8 mouse cellular contexts compared by ENCODE assay signal in the genomic region with DNA sequence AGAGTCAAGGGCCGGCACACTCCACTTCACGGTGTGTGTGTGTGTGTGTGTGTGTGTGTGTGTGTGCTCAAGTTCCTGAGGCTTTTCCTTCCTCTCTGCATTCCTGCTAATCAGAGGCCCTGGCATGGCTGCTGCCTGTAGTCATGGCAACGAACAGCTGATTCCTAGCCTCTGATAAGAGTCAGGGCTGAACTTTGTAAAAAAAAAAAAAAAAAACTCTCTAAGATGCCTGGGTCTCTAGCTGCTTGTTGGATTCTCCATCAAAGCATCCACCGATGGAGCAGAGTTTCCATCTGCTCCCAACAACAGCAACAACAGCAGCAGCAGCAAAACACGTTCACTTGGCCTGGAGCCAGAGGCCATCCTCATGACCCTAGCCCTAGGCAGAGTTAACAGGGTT.
A peak's percentile ranks its signal among the peaks of the same experiment; 100 is the strongest.
DNase-seq lines count a peak whose midpoint lies in the region; ATAC-seq and TF ChIP-seq lines count a peak whose summit lies in the region.
"Had no signal": no experiment of that assay in that cellular context is flagged by ENCODE, and none has a peak within 500 bp of the region (broad histone marks: within the 10 kb centered on the region; RNA-seq: fewer than 3 reads in every experiment).

No protein-coding gene starts in this region.

- DNase-seq in embryo, embryonic 10 days (ENCODE audit: low spot score): peak; percentile 86
- peak; percentile 74 for DNase-seq in forebrain, postnatal 0 days
- DNase-seq in kidney, adult 2 months: peak; percentile 83
- DNase-seq in lung, postnatal 36 days: peak; percentile 63
- no peak for DNase-seq in spleen, adult 18-20 months
- DNase-seq in thymus, postnatal 4 days: no peak
- DNase-seq in T-cell, adult 2 months (ENCODE audit: low spot score): no peak

- 13% methylated on average over 5 of the region's 5 CpGs for WGBS in forebrain, postnatal 0 days
- WGBS in kidney, adult 2 months: 11% methylated on average over 5 of the region's 5 CpGs

- H3K9ac ChIP-seq in forebrain, postnatal 0 days: no peak overlapping the region
- H3K9ac ChIP-seq: liver, embryonic 14.5 days had no signal

- H3K4me3 ChIP-seq in forebrain, postnatal 0 days (ENCODE audit: low read depth, low read length): no peak overlapping the region
- H3K4me3 ChIP-seq in kidney, adult 2 months (ENCODE audit: insufficient read depth, low read depth, low read length): no peak overlapping the region

- no peak overlapping the region for H3K4me2 ChIP-seq in forebrain, postnatal 0 days (ENCODE audit: low read depth)

- H3K27me3 ChIP-seq in forebrain, postnatal 0 days (ENCODE audit: insufficient read depth, low read length): no peaks in the 10 kb centered on the region
- no peaks in the 10 kb centered on the region for H3K27me3 ChIP-seq in kidney, adult 2 months (replicated peaks; ENCODE audit: control insufficient read depth, insufficient read depth, low read length)

- TF ChIP-seq CTCF in forebrain, postnatal 0 days (IDR thresholded peaks at IDR 0.05; ENCODE audit: low read depth): no peak
- no peak for TF ChIP-seq CTCF in kidney, adult 2 months (conservative IDR thresholded peaks at IDR 0.05; ENCODE audit: insufficient read depth, insufficient read length, low read depth, low read length)

- TF ChIP-seq POLR2A in kidney, adult 2 months (IDR thresholded peaks at IDR 0.05; ENCODE audit: low read depth, low read length): no peak

- no peaks in the 10 kb centered on the region for H3K9me3 ChIP-seq in forebrain, postnatal 0 days (ENCODE audit: low read length)

- ATAC-seq in forebrain, postnatal 0 days: peak; percentile 84

- peaks cover 14% of the 10 kb centered on the region for H3K4me1 ChIP-seq in forebrain, postnatal 0 days (ENCODE audit: insufficient read depth)
- H3K4me1 ChIP-seq in kidney, adult 2 months (ENCODE audit: control insufficient read depth, insufficient read depth, low read length): no peaks in the 10 kb centered on the region

- H3K27ac ChIP-seq in forebrain, postnatal 0 days (ENCODE audit: low read depth, low read length): peak overlapping the region; percentile 40; the same call in 1 of the 2 replicates
- no peak overlapping the region for H3K27ac ChIP-seq in kidney, adult 2 months (ENCODE audit: insufficient read depth, low read depth, low read length)
- H3K27ac ChIP-seq: liver, embryonic 14.5 days had no signal

- peaks cover 5% of the 10 kb centered on the region; the same call in 1 of the 2 replicates for H3K36me3 ChIP-seq in forebrain, postnatal 0 days (ENCODE audit: insufficient read depth)
- no peaks in the 10 kb centered on the region for H3K36me3 ChIP-seq in kidney, adult 2 months (ENCODE audit: control insufficient read depth, insufficient read depth, low read length)

Comparison
In these comparisons a context has a peak if more than half of its experiments do, and no peak if none do; other contexts are left out.
1. DNase-seq: peak in embryo, embryonic 10 days (single experiment), forebrain, postnatal 0 days (single experiment), kidney, adult 2 months (single experiment) and lung, postnatal 36 days (single experiment); none in spleen, adult 18-20 months (0 of 2), thymus, postnatal 4 days (single experiment) and T-cell, adult 2 months (single experiment).